Mouse (Mus musculus): ENCODE results near the gene Sphk2. TPM values are rescaled to one million over a fixed set of nuclear protein-coding genes. Genes with fewer than 3 reads are reported as not detected.

The Sphk2 gene
- polyA plus RNA-seq, 1 experiment = 16.9 TPM

GRCm38 (mm10) chr7:45746518-45746917 is 28.7 kb upstream of the Sphk2 start:
- no peak for TF ChIP-seq FOSL1 (IDR thresholded peaks at IDR 0.05; ENCODE audit: insufficient read depth, low read length, poor library complexity, severe bottlenecking)
- no peak for TF ChIP-seq MYOD1 (IDR thresholded peaks at IDR 0.05; ENCODE audit: control insufficient read depth, insufficient read length, low read depth)
- no peak for TF ChIP-seq CTCF (IDR thresholded peaks at IDR 0.05; ENCODE audit: control insufficient read depth, insufficient read depth, insufficient read length)
- no peak for TF ChIP-seq USF1 (IDR thresholded peaks at IDR 0.05; ENCODE audit: low read depth)
- no peak for TF ChIP-seq MAX (IDR thresholded peaks at IDR 0.05)
- TF ChIP-seq MYOG (IDR thresholded peaks at IDR 0.05; ENCODE audit: control insufficient read depth, extremely low read depth, insufficient read length) = no peak
- TF ChIP-seq CEBPB (IDR thresholded peaks at IDR 0.05; ENCODE audit: low read depth) = no peak
- H3K36me3 ChIP-seq (ENCODE audit: control insufficient read depth, insufficient read depth) = no peaks in the 10 kb centered on the region
- H3K79me3 ChIP-seq (ENCODE audit: low read depth) = no peaks in the 10 kb centered on the region
- H3K27me3 ChIP-seq (ENCODE audit: control insufficient read depth, insufficient read depth, insufficient read length) = no peaks in the 10 kb centered on the region
- no peak overlapping the region for H3ac ChIP-seq (ENCODE audit: control insufficient read depth, insufficient read length, low read depth)
- H3K4me3 ChIP-seq (ENCODE audit: insufficient read depth, poor library complexity, severe bottlenecking) = no peak overlapping the region
- no peaks in the 10 kb centered on the region for H3K79me2 ChIP-seq (ENCODE audit: control insufficient read depth, insufficient read depth)

GRCm38 (mm10) chr7:45744387-45744786 is 26.6 kb upstream of the Sphk2 start:
- H3K79me3 ChIP-seq (ENCODE audit: low read depth) = no peaks in the 10 kb centered on the region

GRCm38 (mm10) chr7:45742338-45742737 is 24.5 kb upstream of the Sphk2 start:
- Histone ChIP-seq H3K36me3 (ENCODE audit: control insufficient read depth, insufficient read depth) (no peaks in the 10 kb centered on the region), H3K79me3 (ENCODE audit: low read depth) (no peaks in the 10 kb centered on the region), H3K79me2 (ENCODE audit: control insufficient read depth, insufficient read depth) (no peaks in the 10 kb centered on the region), H3K27me3 (ENCODE audit: control insufficient read depth, insufficient read depth, insufficient read length) (no peaks in the 10 kb centered on the region), H3K4me3 (ENCODE audit: insufficient read depth, poor library complexity, severe bottlenecking) (no peak overlapping the region), H3ac (ENCODE audit: control insufficient read depth, insufficient read length, low read depth) (no peak overlapping the region)
- TF ChIP-seq MYOD1 (IDR thresholded peaks at IDR 0.05; ENCODE audit: control insufficient read depth, insufficient read length, low read depth) = peak; percentile 68
- TF ChIP-seq FOSL1 (IDR thresholded peaks at IDR 0.05; ENCODE audit: insufficient read depth, low read length, poor library complexity, severe bottlenecking) = peak; percentile 39
- no peak for TF ChIP-seq MYOG (IDR thresholded peaks at IDR 0.05; ENCODE audit: control insufficient read depth, extremely low read depth, insufficient read length)
- peak; percentile 38 for TF ChIP-seq CTCF (IDR thresholded peaks at IDR 0.05; ENCODE audit: control insufficient read depth, insufficient read depth, insufficient read length)
- TF ChIP-seq MAX (IDR thresholded peaks at IDR 0.05) = peak; percentile 62

More at GRCm38 (mm10) chr7:45744387-45744786, 26.6 kb upstream of the Sphk2 start:
- no peak overlapping the region for H3ac ChIP-seq (ENCODE audit: control insufficient read depth, insufficient read length, low read depth)
- no peak overlapping the region for H3K4me3 ChIP-seq (ENCODE audit: insufficient read depth, poor library complexity, severe bottlenecking)
- no peak for TF ChIP-seq CEBPB (IDR thresholded peaks at IDR 0.05; ENCODE audit: low read depth)
- TF ChIP-seq USF1 (IDR thresholded peaks at IDR 0.05; ENCODE audit: low read depth) = no peak
- no peak for TF ChIP-seq CTCF (IDR thresholded peaks at IDR 0.05; ENCODE audit: control insufficient read depth, insufficient read depth, insufficient read length)
- no peak for TF ChIP-seq MAX (IDR thresholded peaks at IDR 0.05)
- no peak for TF ChIP-seq FOSL1 (IDR thresholded peaks at IDR 0.05; ENCODE audit: insufficient read depth, low read length, poor library complexity, severe bottlenecking)
- no peak for TF ChIP-seq MYOD1 (IDR thresholded peaks at IDR 0.05; ENCODE audit: control insufficient read depth, insufficient read length, low read depth)
- no peak for TF ChIP-seq MYOG (IDR thresholded peaks at IDR 0.05; ENCODE audit: control insufficient read depth, extremely low read depth, insufficient read length)
- no peaks in the 10 kb centered on the region for H3K79me2 ChIP-seq (ENCODE audit: control insufficient read depth, insufficient read depth)
- H3K36me3 ChIP-seq (ENCODE audit: control insufficient read depth, insufficient read depth) = no peaks in the 10 kb centered on the region
- H3K27me3 ChIP-seq (ENCODE audit: control insufficient read depth, insufficient read depth, insufficient read length) = no peaks in the 10 kb centered on the region

- no peaks in the 10 kb centered on the region for H3K79me3 ChIP-seq (ENCODE audit: low read depth)
- H3K27me3 ChIP-seq (ENCODE audit: control insufficient read depth, insufficient read depth, insufficient read length) = no peaks in the 10 kb centered on the region
- no peak overlapping the region for H3ac ChIP-seq (ENCODE audit: control insufficient read depth, insufficient read length, low read depth)
- no peak overlapping the region for H3K4me3 ChIP-seq (ENCODE audit: insufficient read depth, poor library complexity, severe bottlenecking)
- H3K79me2 ChIP-seq (ENCODE audit: control insufficient read depth, insufficient read depth) = no peaks in the 10 kb centered on the region
- TF ChIP-seq CTCF (IDR thresholded peaks at IDR 0.05; ENCODE audit: control insufficient read depth, insufficient read depth, insufficient read length) (no peak), MYOD1 (IDR thresholded peaks at IDR 0.05; ENCODE audit: control insufficient read depth, insufficient read length, low read depth) (no peak)
- H3K36me3 ChIP-seq (ENCODE audit: control insufficient read depth, insufficient read depth) = no peaks in the 10 kb centered on the region
These were observed 24.0 kb upstream of the Sphk2 start for GRCm38 (mm10) chr7:45741777-45742176.

- Histone ChIP-seq H3K79me3 (ENCODE audit: low read depth) (no peaks in the 10 kb centered on the region), H3K27me3 (ENCODE audit: control insufficient read depth, insufficient read depth, insufficient read length) (no peaks in the 10 kb centered on the region), H3K36me3 (ENCODE audit: control insufficient read depth, insufficient read depth) (no peaks in the 10 kb centered on the region), H3K4me3 (ENCODE audit: insufficient read depth, poor library complexity, severe bottlenecking) (no peak overlapping the region), H3K79me2 (ENCODE audit: control insufficient read depth, insufficient read depth) (no peaks in the 10 kb centered on the region), H3ac (ENCODE audit: control insufficient read depth, insufficient read length, low read depth) (no peak overlapping the region)
- no peak for TF ChIP-seq FOSL1 (IDR thresholded peaks at IDR 0.05; ENCODE audit: insufficient read depth, low read length, poor library complexity, severe bottlenecking)
- TF ChIP-seq USF1 (IDR thresholded peaks at IDR 0.05; ENCODE audit: low read depth) = no peak
These were observed 23.5 kb upstream of the Sphk2 start for GRCm38 (mm10) chr7:45741308-45741707.

GRCm38 (mm10) chr7:45739820-45740219 is 22.0 kb upstream of the Sphk2 start:
- no peaks in the 10 kb centered on the region for H3K79me2 ChIP-seq (ENCODE audit: control insufficient read depth, insufficient read depth)
- H3K79me3 ChIP-seq (ENCODE audit: low read depth) = no peaks in the 10 kb centered on the region
- H3ac ChIP-seq (ENCODE audit: control insufficient read depth, insufficient read length, low read depth) = no peak overlapping the region
- H3K27me3 ChIP-seq (ENCODE audit: control insufficient read depth, insufficient read depth, insufficient read length) = no peaks in the 10 kb centered on the region
- no peak overlapping the region for H3K4me3 ChIP-seq (ENCODE audit: insufficient read depth, poor library complexity, severe bottlenecking)
- no peak for TF ChIP-seq MYOG (IDR thresholded peaks at IDR 0.05; ENCODE audit: control insufficient read depth, extremely low read depth, insufficient read length)
- no peak for TF ChIP-seq MAX (IDR thresholded peaks at IDR 0.05)
- TF ChIP-seq MYOD1 (IDR thresholded peaks at IDR 0.05; ENCODE audit: control insufficient read depth, insufficient read length, low read depth) = no peak
- no peak for TF ChIP-seq CTCF (IDR thresholded peaks at IDR 0.05; ENCODE audit: control insufficient read depth, insufficient read depth, insufficient read length)
- H3K36me3 ChIP-seq (ENCODE audit: control insufficient read depth, insufficient read depth) = no peaks in the 10 kb centered on the region
